Comparison of ENCODE assay signal across 33 mouse cellular contexts in the genomic region with DNA sequence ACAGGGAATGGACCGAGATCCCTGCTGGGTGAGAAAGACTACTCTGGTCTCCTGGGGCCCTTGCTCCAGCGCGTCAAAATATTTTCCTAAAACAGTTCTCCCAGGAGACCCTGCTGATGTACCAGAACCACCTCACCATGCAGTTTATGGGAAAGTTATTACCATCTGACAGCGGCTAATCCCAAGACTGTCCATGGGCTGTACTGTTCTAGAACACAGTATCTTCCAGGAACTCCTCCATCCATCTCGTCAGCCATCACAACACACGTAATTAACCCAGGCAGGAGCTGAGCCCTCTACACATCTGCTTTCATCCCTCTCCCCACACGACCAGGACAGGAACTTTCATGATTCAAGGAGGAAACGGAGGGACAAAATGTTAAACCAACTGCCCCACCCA. TPM values are rescaled to one million over a fixed set of nuclear protein-coding genes. Genes with fewer than 3 reads are reported as not detected.
"Had no signal": no experiment of that assay in that cellular context is flagged by ENCODE, and none has a peak within 500 bp of the region (broad histone marks: within the 10 kb centered on the region; RNA-seq: fewer than 3 reads in every experiment).

No protein-coding gene starts in this region.

- H3K4me3 ChIP-seq: left cerebral cortex, adult 2 months; limb, embryonic 12.5 days; limb, embryonic 13.5 days; liver, embryonic 12.5 days; liver, embryonic 13.5 days; liver, embryonic 15.5 days; lung, embryonic 15.5 days; megakaryocyte, embryonic 14.5 days; midbrain, embryonic 10.5 days; midbrain, embryonic 12.5 days; midbrain, embryonic 13.5 days; midbrain, embryonic 15.5 days; myocyte had no signal

- H3K36me3 ChIP-seq: limb, embryonic 12.5 days; limb, embryonic 13.5 days; liver, embryonic 12.5 days; liver, embryonic 13.5 days; liver, embryonic 15.5 days; lung, embryonic 15.5 days; midbrain, embryonic 10.5 days; midbrain, embryonic 12.5 days; midbrain, embryonic 13.5 days; midbrain, embryonic 15.5 days had no signal

- H3K27ac ChIP-seq: left cerebral cortex, adult 2 months; limb, embryonic 12.5 days; limb, embryonic 13.5 days; liver, embryonic 12.5 days; liver, embryonic 13.5 days; liver, embryonic 14.5 days; liver, embryonic 15.5 days; lung, embryonic 15.5 days; macrophage; midbrain, embryonic 10.5 days; midbrain, embryonic 12.5 days; midbrain, embryonic 13.5 days; midbrain, embryonic 15.5 days had no signal

- H3K9ac ChIP-seq: limb, embryonic 12.5 days; limb, embryonic 13.5 days; liver, embryonic 12.5 days; liver, embryonic 13.5 days; liver, embryonic 14.5 days; liver, embryonic 15.5 days; liver, postnatal 0 days; lung, embryonic 14.5 days; lung, embryonic 15.5 days; midbrain, embryonic 12.5 days; midbrain, embryonic 13.5 days; midbrain, embryonic 15.5 days had no signal

- H3K4me1 ChIP-seq: limb, embryonic 12.5 days; liver, embryonic 12.5 days; liver, embryonic 13.5 days; liver, embryonic 15.5 days; midbrain, embryonic 10.5 days; midbrain, embryonic 12.5 days; midbrain, embryonic 15.5 days had no signal

- H3K9me3 ChIP-seq: limb, embryonic 12.5 days; limb, embryonic 13.5 days; liver, embryonic 12.5 days; liver, embryonic 13.5 days; liver, embryonic 15.5 days; lung, embryonic 15.5 days; megakaryocyte, embryonic 14.5 days; midbrain, embryonic 10.5 days; midbrain, embryonic 12.5 days; midbrain, embryonic 13.5 days; midbrain, embryonic 15.5 days had no signal

- H3K27me3 ChIP-seq: limb, embryonic 12.5 days; liver, embryonic 12.5 days; liver, embryonic 13.5 days; liver, embryonic 15.5 days; lung, embryonic 15.5 days; midbrain, embryonic 12.5 days; midbrain, embryonic 13.5 days; midbrain, embryonic 15.5 days had no signal

- ATAC-seq: liver, embryonic 12.5 days; midbrain, embryonic 13.5 days; midbrain, embryonic 15.5 days; midbrain, embryonic 16.5 days had no signal

- H3K4me2 ChIP-seq: limb, embryonic 12.5 days; limb, embryonic 13.5 days; liver, embryonic 11.5 days; liver, embryonic 12.5 days; liver, embryonic 13.5 days; liver, embryonic 15.5 days; lung, embryonic 14.5 days; lung, embryonic 15.5 days; midbrain, embryonic 11.5 days; midbrain, embryonic 12.5 days; midbrain, embryonic 13.5 days; midbrain, embryonic 15.5 days had no signal

- DNase-seq: left cerebral cortex, postnatal 4 days; liver; liver, embryonic 13.5 days; lung, adult 2 months; lung, postnatal 10 days; lung, postnatal 14 days; lung, postnatal 36 days; lung, postnatal 4 days; midbrain, embryonic 14.5 days had no signal

RNA-seq across cellular contexts. Expression of gene Accsl, which starts 11.5 kb away (rescaled TPM):
- polyA plus RNA-seq: limb, embryonic 11.5 days; limb, embryonic 12.5 days; limb, embryonic 13.5 days; liver, adult 2 months; liver, embryonic 11.5 days; liver, embryonic 12.5 days; liver, embryonic 15.5 days; liver, embryonic 16.5 days; lung, adult 2 months; lung, embryonic 16.5 days; macrophage; midbrain, embryonic 10.5 days; neural tube, embryonic 11.5 days had no signal
